Mouse (Mus musculus) forebrain, embryonic 11.5 days (tissue): Measurements from ENCODE around the gene Snx27. TPM values are rescaled to one million over a fixed set of nuclear protein-coding genes. Genes with fewer than 3 reads are reported as not detected.
A peak's percentile ranks its signal among the peaks of the same experiment; 100 is the strongest.

Source experiments
- ATAC-seq: fragments of 200-750 bp; cut with Nextera tagmentation; replicated peaks from 2 replicates; pipeline ENCODE4 v1.8.0; 2017; ENCODE audit warnings: moderate TSS enrichment; ENCODE audit not compliant: low FRiP score
- DNase-seq: peaks from one replicate; pipeline ENCODE4 v3.0.0-alpha.2; 2017; ENCODE audit warnings: low spot score
- H3K27ac ChIP-seq: fragments of 300-500 bp; sonication (generic); 2 replicates; pipeline ENCODE4 v1.5.1; 2014; ENCODE audit warnings: low read depth, low read length
- H3K27me3 ChIP-seq: fragments of 300-500 bp; sonication (generic); 2 replicates; pipeline ENCODE4 v1.6.1; 2014; ENCODE audit warnings: mild to moderate bottlenecking, low read length, mixed read lengths; ENCODE audit not compliant: control insufficient read depth, insufficient read depth
- H3K36me3 ChIP-seq: fragments of 300-500 bp; sonication (generic); 2 replicates; pipeline ENCODE4 v1.6.1; 2014; ENCODE audit warnings: mild to moderate bottlenecking, low read length, moderate library complexity, mixed read lengths; ENCODE audit not compliant: control insufficient read depth, insufficient read depth
- H3K4me1 ChIP-seq: fragments of 300-500 bp; sonication (generic); replicated peaks from 2 replicates; pipeline ENCODE4 v1.6.1; 2014; ENCODE audit warnings: low read length, mixed read lengths; ENCODE audit not compliant: control insufficient read depth, insufficient read depth
- H3K4me2 ChIP-seq: fragments of 300-500 bp; sonication (generic); 2 replicates; pipeline ENCODE4 v1.6.1; 2014; ENCODE audit warnings: low read depth, mild to moderate bottlenecking, low read length, moderate library complexity, mixed read lengths; ENCODE audit not compliant: severe bottlenecking
- H3K4me3 ChIP-seq: fragments of 300-500 bp; sonication (generic); 2 replicates; pipeline ENCODE4 v1.5.1; 2014; ENCODE audit warnings: low read depth, low read length
- H3K9ac ChIP-seq: fragments of 300-500 bp; sonication (generic); 2 replicates; pipeline ENCODE4 v1.6.1; 2014; ENCODE audit warnings: low read length
- H3K9me3 ChIP-seq: fragments of 300-500 bp; sonication (generic); 2 replicates; pipeline ENCODE4 v1.6.1; 2016; ENCODE audit warnings: low read length, mixed read lengths; ENCODE audit not compliant: control insufficient read depth
- WGBS: fragments of 180-500 bp; shearing (Covaris S2); extraction: QIAGEN DNeasy Blood & Tissue Kit; methylation state at CpG from one replicate; pipeline ENCODE4 v1.1.7; 2014; 5-methylcytosine and 5-hydroxymethylcytosine counted together
- polyA plus RNA-seq: library from polyadenylated mRNA; unstranded; fragments of >200 nt; fragmentation: Nextera tagmentation; extraction: Ambion mirVana; gene quantifications from 2 replicates; pipeline ENCODE4 v1.2.1, GENCODE M21; 2014

Gene Snx27
- polyA plus RNA-seq, 1 experiment from 2014 or later: 48.5 TPM

DNA sequence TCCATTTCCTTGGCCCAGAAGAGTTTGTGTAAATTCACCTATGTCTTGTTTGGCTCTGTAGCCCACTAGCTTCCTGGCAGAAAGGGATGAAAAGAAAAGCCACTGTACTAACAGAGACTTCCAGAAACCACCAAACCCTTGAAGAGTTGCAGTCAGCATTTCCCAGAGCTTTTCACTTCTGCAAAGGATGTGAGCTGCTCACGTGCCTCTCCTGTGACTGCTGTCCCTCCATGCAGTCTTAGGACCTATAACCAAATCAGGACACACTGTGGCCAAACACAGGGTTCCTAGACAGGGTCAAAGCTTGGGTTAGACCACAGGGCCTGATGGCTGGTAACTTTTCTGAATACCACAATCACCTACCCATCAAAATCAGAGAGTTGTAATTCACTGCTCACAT, 29.8 kb upstream of the Snx27 start:
- Histone ChIP-seq H3K9ac (no peak overlapping the region), H3K4me2 (no peak overlapping the region), H3K4me1 (no peaks in the 10 kb centered on the region), H3K27ac (no peak overlapping the region), H3K4me3 (no peak overlapping the region), H3K9me3 (no peaks in the 10 kb centered on the region), H3K36me3 (no peaks in the 10 kb centered on the region), H3K27me3 (no peaks in the 10 kb centered on the region)
- DNase-seq (peak; percentile 16), ATAC-seq (no peak)
- 85% methylated on average over 1 of the region's 1 CpGs for WGBS

DNA sequence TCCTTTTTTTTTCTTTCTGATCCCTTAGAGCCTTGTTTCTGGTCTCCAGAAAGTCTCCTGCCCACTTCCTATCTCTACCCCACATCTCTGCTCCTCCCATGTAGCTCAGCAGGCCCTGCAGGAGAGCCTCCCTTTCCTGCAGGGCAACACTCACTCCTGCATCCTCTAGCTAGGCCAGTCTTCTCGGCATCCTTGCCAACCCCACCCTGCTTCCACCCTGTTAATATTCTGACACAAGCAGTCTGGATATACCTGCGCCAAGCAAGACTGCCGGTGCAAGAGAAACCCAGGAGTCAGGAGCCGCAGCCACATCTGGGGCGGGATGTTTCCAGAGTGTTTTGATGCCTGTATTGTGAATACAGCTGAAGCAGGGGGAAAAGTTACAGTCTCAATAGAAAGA, 29.3 kb upstream of the Snx27 start:
- WGBS: 81% methylated on average over 5 of the region's 5 CpGs
- H3K36me3 ChIP-seq: no peaks in the 10 kb centered on the region
- no peak overlapping the region for H3K27ac ChIP-seq
- ATAC-seq: no peak
- no peak overlapping the region for H3K9ac ChIP-seq
- no peak overlapping the region for H3K4me2 ChIP-seq
- no peak overlapping the region for H3K4me3 ChIP-seq
- H3K9me3 ChIP-seq: no peaks in the 10 kb centered on the region
- H3K4me1 ChIP-seq: no peaks in the 10 kb centered on the region
- H3K27me3 ChIP-seq: no peaks in the 10 kb centered on the region
- DNase-seq: peak; percentile 36

DNA sequence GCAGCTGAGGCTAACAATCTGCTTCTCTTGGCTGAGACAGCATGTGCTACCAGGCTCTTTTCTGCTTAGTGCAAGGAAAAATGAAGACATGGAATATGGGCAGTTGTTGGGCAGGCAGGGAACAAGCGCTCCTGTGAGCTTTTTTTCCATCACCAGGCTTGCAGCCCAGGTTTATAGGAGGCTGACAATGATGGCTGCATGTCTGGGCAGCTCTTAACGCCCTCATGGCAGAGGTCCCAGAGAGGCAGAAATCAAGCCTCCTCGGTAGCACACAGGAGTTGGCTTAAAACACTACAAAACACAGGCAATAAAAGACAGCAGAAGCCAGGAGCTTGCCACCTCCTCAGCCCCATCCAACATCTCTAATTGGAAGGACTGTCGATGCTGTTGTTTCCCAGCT, 28.8 kb upstream of the Snx27 start:
- H3K27ac ChIP-seq: no peak overlapping the region
- no peak overlapping the region for H3K4me2 ChIP-seq
- H3K4me1 ChIP-seq: no peaks in the 10 kb centered on the region
- no peaks in the 10 kb centered on the region for H3K9me3 ChIP-seq
- no peaks in the 10 kb centered on the region for H3K36me3 ChIP-seq
- DNase-seq (no peak), ATAC-seq (no peak)
- no peak overlapping the region for H3K9ac ChIP-seq
- no peak overlapping the region for H3K4me3 ChIP-seq
- WGBS: 84% methylated on average over 4 of the region's 4 CpGs
- H3K27me3 ChIP-seq: no peaks in the 10 kb centered on the region

DNA sequence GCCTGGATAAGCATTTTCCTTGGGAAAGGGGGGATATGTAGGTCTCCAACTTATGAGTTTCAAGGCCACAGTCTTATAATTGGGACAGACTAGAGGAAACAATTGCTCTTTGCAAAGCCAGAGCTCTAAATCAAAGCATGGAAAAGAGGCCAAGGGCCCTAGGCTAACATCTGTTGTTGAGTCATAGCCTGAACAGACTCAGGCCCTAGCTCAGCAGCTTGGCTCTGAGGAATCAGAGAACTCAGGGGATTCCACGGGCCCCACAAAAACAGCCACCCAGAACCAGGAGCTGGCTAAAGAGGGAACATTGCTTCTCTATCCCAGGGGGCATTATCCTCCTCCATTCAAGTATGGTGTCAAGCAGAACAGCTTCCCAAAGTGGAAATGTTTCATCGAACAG, 28.1 kb upstream of the Snx27 start:
- H3K4me3 ChIP-seq: no peak overlapping the region
- H3K27ac ChIP-seq: no peak overlapping the region
- H3K9me3 ChIP-seq: no peaks in the 10 kb centered on the region
- H3K4me1 ChIP-seq: no peaks in the 10 kb centered on the region
- H3K9ac ChIP-seq: no peak overlapping the region
- whole genome bisulfite sequencing: 88% methylated on average over 2 of the region's 2 CpGs
- peak; percentile 32 for DNase-seq
- H3K27me3 ChIP-seq: no peaks in the 10 kb centered on the region
- H3K36me3 ChIP-seq: no peaks in the 10 kb centered on the region
- no peak for ATAC-seq
- H3K4me2 ChIP-seq: no peak overlapping the region

DNA sequence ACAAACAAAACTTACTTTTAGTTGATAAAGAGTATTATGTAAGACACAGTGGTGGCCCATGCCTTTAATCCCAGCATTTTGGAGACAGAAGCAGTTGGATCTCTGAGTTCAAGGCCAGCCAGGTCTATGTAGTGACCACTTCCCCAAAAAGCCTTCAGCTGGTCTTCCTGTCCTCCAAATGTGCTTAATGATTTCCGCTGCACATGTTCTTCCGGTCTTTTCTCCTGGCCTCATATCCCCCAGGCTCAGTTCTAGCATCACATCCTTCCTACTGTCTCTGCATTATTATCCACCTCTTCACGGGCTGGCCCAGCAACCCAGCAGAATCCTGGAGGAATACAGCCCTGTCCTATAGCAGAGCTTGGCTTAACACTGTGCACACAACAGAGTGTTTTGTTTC, 27.1 kb upstream of the Snx27 start:
- no peaks in the 10 kb centered on the region for H3K4me1 ChIP-seq
- no peak overlapping the region for H3K4me3 ChIP-seq
- WGBS: 93% methylated on average over 3 of the region's 3 CpGs
- no peaks in the 10 kb centered on the region for H3K27me3 ChIP-seq
- DNase-seq (no peak), ATAC-seq (no peak)
- no peak overlapping the region for H3K27ac ChIP-seq
- no peak overlapping the region for H3K9ac ChIP-seq
- no peak overlapping the region for H3K4me2 ChIP-seq
- no peaks in the 10 kb centered on the region for H3K36me3 ChIP-seq
- no peaks in the 10 kb centered on the region for H3K9me3 ChIP-seq

DNA sequence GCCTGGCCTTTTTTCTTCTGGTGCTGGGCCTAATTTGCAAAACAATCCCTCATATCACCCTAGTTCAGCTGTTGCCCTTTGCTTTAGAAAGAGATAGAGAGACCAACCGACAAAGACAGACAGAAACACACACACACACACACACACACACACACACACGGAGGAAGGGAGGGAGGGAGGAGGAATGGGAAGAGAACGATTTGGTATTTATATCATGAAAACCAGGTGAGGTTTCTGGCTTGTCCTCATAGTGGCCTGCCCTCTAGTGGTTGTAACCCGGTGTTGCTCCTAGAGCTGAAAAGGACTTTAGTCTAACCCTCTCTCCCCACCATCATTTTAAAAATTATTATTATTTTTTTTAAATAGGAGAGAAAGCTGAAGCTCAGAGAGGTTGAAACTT, 19.4 kb upstream of the Snx27 start:
- WGBS: 6% methylated on average over 4 of the region's 4 CpGs

DNA sequence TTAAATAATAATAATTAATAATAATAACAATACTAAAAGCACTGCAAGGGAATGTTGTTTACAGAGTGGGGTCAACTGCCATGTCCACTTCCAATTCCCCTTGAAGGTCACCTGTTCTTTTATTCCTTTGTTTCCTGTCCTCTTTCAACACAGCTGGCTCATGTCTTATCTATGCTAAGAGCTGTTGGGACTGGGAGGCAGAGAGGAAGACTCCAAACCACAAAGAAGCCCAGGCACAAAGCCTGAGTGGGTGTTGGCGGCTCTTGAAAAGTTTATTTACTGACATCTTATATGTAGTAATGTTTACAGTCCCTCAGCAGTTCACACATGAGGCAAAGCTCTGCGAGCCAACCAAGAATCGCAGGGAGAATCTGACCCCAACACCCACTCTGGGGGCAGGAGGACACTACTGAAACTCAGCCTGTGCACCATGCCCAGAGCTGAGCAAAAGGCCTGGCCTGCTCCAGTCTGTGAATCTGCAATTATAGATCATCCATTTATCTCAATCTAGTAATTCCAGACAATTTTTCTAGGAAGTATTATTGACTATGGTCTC, 14.8 kb upstream of the Snx27 start:
- H3K4me2 ChIP-seq: no peak overlapping the region
- DNase-seq (no peak), ATAC-seq (no peak)
- H3K36me3 ChIP-seq: no peaks in the 10 kb centered on the region
- H3K4me3 ChIP-seq: no peak overlapping the region
- no peaks in the 10 kb centered on the region for H3K9me3 ChIP-seq
- H3K27ac ChIP-seq: no peak overlapping the region
- H3K9ac ChIP-seq: no peak overlapping the region
- H3K27me3 ChIP-seq: no peaks in the 10 kb centered on the region
- 86% methylated on average over 3 of the region's 3 CpGs for WGBS
- no peaks in the 10 kb centered on the region for H3K4me1 ChIP-seq

More for the DNA sequence above, 19.4 kb upstream of the Snx27 start:
- H3K27ac ChIP-seq: no peak overlapping the region
- no peak overlapping the region for H3K4me2 ChIP-seq
- H3K36me3 ChIP-seq: no peaks in the 10 kb centered on the region
- H3K27me3 ChIP-seq: no peaks in the 10 kb centered on the region
- H3K9me3 ChIP-seq: no peaks in the 10 kb centered on the region
- no peaks in the 10 kb centered on the region for H3K4me1 ChIP-seq
- no peak overlapping the region for H3K9ac ChIP-seq
- H3K4me3 ChIP-seq: no peak overlapping the region
- ATAC-seq (no peak), DNase-seq (peak; percentile 68)

DNA sequence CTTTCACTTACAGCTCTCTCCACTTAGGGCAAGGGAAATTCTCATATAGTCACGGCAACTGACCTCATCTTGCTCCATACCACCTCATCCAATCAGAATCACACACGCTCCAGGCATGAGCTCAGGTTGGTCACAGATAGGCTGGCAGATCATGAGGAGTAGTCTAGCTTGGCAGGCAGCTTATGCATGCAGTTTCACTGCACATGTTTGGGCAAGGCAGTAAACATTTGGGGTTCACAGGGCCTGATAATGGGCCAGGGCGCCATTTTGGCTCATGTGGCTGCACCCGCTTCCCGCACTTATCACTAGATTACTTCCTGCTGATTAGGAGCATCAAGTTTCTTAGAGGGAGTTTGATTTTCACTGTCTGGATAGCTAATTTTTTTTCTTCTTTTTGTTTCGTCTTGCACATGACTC, 13.4 kb upstream of the Snx27 start:
- Histone ChIP-seq H3K27ac (no peak overlapping the region), H3K9me3 (no peaks in the 10 kb centered on the region), H3K4me3 (no peak overlapping the region), H3K9ac (no peak overlapping the region), H3K4me1 (no peaks in the 10 kb centered on the region), H3K4me2 (no peak overlapping the region), H3K27me3 (no peaks in the 10 kb centered on the region), H3K36me3 (no peaks in the 10 kb centered on the region)
- ATAC-seq (no peak), DNase-seq (no peak)
- 92% methylated on average over 6 of the region's 6 CpGs for WGBS

DNA sequence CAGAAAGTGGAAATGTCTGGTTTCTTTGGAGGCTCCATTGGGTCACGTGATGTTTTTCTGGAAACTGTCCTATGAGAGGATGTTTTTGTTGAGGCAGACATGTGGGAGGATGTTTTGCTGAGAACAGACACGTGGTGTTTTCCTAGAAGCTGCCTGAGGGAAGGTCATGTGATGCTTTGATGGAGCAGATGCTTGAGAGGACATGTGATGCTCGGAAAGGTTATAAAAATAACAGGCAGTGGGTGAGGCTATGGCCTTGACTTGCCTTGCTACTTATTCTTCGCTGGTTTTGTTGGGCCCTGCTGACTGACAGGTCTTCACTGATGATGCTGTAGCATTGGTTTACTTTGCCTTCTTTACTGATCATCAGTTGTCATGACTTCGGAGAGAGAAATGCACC, 8.6 kb upstream of the Snx27 start:
- Histone ChIP-seq H3K9me3 (no peaks in the 10 kb centered on the region), H3K27me3 (no peaks in the 10 kb centered on the region), H3K4me1 (no peaks in the 10 kb centered on the region), H3K9ac (no peak overlapping the region), H3K36me3 (no peaks in the 10 kb centered on the region), H3K4me3 (no peak overlapping the region), H3K4me2 (no peak overlapping the region), H3K27ac (no peak overlapping the region)
- 83% methylated on average over 5 of the region's 5 CpGs for WGBS
- DNase-seq: no peak
- no peak for ATAC-seq
